Mouse (Mus musculus): Measurements from ENCODE around the gene Zdhhc14.

DNA sequence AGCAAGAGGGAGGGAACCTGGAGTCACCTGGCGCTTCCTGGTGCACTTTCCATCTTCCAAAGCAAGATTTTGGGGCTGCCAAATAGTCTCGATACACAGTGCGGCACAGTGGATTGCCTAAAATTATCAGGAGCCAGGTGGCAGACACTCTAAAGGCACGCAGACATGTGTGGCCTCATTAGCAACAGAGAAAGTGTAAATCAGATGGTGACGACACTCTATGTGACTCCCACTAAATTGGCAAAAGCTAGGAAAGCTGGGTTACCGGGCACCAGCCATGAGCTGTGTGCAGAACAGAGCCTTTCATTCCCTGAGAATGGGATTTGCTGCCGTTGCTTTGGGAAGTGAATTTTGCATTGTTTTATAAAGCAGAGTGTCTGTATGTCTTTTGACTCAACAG lies 115.0 kb downstream of the Zdhhc14 start:
- no peak for TF ChIP-seq POU5F1 (IDR thresholded peaks at IDR 0.05; ENCODE audit: borderline replicate concordance, low read length)
- no peak for TF ChIP-seq CTCF (conservative IDR thresholded peaks at IDR 0.05; ENCODE audit: low read length)
- TF ChIP-seq NANOG (IDR thresholded peaks at IDR 0.05; ENCODE audit: borderline replicate concordance, low read length), result no peak

Measured in E14TG2a.4 (cell line).